Mouse (Mus musculus) T-helper 17 cell (primary cell): ENCODE measurements around the gene Ttc1.

Experiments
- in situ Hi-C, 2 experiments: fragments of 300-600 bp; cut with MboI, MseI; formaldehyde crosslinking; loops; 1 replicate in 1 of 2; 2 replicates in 1 of 2; pipeline ENCODE4 v1.15.1; 2025; ENCODE audit warnings: high pct_unique_total_duplicates in 2 of 2

Gene Ttc1

DNA sequence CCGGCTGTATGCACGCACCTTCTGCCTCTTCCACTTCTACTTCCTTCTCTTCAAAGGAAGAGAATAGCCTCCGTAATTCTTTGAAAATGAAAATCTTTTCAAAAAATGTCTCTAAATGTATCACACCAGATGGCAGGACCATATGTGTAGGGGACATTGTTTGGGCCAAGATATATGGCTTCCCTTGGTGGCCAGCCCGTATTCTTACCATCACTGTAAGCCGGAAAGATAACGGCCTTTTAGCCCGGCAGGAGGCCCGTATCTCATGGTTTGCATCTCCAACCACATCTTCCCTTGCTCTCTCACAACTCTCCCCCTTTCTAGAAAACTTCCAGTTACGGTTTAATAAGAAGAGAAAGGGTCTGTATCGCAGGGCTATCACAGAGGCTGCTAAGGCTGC lies 42.1 kb downstream of the Ttc1 start:
- in situ Hi-C loops = no loop called here

GRCm38 (mm10) chr11:43703552-43703951 lies 44.3 kb downstream of the Ttc1 start:
- in situ Hi-C loops = no loop called here

- in situ Hi-C loops = no loop called here
Measured at GRCm38 (mm10) chr11:43700291-43700690, 47.5 kb downstream of the Ttc1 start.

- in situ Hi-C loops = no loop called here
Measured at GRCm38 (mm10) chr11:43698621-43699020, 49.2 kb downstream of the Ttc1 start.

DNA sequence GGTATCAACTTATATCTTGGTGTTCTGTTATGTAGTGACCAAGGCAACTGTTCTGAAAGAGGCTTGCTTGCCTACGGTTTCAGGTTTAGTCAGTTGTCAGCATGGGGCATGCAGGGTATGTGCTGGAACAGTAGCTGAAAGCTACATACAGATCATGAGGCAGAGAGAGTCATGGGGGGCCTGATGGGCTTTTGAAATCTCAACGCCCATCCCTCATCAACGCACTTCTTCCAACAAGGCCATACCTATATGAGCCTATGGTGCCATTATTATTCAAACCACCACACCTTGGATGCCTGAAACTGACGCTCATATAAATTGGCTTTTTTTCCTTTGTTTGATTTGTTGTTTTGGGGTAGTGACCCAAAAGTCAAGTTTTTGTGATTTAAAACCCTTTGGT lies 51.2 kb downstream of the Ttc1 start:
- in situ Hi-C loops = no loop called here

- in situ Hi-C loops = no loop called here
Measured at GRCm38 (mm10) chr11:43688850-43689249, 59.0 kb downstream of the Ttc1 start.

- in situ Hi-C loops = no loop called here
Measured at GRCm38 (mm10) chr11:43682415-43683217, 65.2 kb downstream of the Ttc1 start.

DNA sequence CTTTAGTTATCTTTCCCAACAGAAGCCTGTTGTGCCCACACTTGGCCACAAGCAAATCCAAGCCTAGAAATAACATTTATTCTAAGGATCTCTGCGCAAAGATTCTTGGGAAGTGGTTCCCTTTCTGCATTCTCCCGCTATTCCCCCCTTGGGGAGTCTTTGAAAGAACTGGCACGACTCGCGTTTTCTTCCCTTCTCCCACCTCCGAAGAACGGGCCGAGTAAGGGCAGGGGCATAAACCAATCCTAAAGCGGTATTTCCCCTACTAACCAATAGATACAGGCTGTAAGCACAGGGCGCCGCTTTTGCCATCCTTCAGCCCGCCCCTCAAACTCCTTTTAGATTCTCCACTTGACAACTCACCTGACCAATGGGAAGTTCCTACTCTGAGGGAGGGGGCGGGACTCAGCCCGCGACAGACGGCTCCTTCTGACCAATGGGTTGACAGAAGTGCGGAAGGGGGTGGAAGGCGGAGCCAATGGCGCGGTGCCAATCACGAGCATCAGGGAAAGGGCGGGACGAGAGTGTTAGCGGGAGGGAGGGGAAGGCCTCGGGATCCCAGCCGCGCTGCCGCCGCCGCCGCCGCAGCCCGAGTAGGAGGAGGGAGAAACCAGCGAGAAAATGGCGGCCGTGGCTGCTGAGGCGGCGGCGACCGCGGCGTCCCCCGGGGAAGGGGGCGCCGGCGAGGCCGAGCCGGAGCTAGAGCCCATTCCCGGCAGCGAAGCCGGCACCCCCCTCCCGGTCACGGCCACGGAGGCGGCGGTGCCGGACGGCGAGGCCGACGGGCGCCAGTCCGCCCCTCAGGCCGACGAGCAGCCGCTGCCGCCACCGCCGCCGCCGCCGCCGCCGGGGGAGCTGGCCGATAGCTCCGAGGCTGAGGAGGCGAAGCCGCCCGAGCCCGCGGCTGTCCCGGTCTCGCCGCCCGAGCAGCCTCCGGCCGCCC lies 66.1 kb downstream of the Ttc1 start, which contains the start of gene Pwwp2a:
Pwwp2a (plus strand) TSS at position 527 of the 943 bp plus-strand sequence.
- in situ Hi-C loops = no loop called here
